Comparison of ENCODE assay signal across 10 mouse cellular contexts in the genomic region with DNA sequence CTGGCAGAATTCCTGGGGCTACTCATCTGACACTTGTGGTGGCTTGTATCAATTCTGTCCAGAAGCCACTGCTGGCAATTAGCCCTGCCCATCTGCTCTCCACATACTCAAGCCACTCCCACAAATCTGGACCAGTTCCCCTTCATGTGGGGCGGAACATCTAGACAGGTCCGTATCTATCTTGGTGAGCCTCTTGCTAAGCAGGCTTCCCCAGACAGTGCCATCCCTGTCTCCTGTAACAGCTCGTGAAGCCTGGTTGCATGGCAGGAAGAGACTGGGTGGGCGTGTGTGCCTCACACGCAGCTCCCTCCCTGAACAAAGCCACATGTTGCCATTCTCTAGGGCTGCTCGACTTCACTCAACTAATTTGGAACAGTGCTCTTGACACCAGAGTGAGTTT.
DNase-seq lines count a peak whose midpoint lies in the region; ATAC-seq lines count a peak whose summit lies in the region.
"Had no signal": no experiment of that assay in that cellular context is flagged by ENCODE, and none has a peak within 500 bp of the region (broad histone marks: within the 10 kb centered on the region; RNA-seq: fewer than 3 reads in every experiment).

No protein-coding gene starts in this region.

- H3K36me3 ChIP-seq in neural tube, embryonic 15.5 days, result no peaks in the 10 kb centered on the region
- H3K36me3 ChIP-seq in embryonic facial prominence, embryonic 12.5 days, result no peaks in the 10 kb centered on the region
- no peaks in the 10 kb centered on the region for H3K36me3 ChIP-seq in heart, embryonic 11.5 days (ENCODE audit: control insufficient read depth, insufficient read depth, low read length)

- no peak overlapping the region for H3K27ac ChIP-seq in neural tube, embryonic 15.5 days (replicated peaks)
- H3K27ac ChIP-seq in embryonic facial prominence, embryonic 12.5 days, result 0 out of 2 replicates have a peak overlapping the region, but pooled peaks have one; percentile 25
- no peak overlapping the region for H3K27ac ChIP-seq in heart, embryonic 11.5 days (ENCODE audit: low read depth, low read length)

- H3K9ac ChIP-seq in neural tube, embryonic 15.5 days (replicated peaks), result no peak overlapping the region
- no peak overlapping the region for H3K9ac ChIP-seq in embryonic facial prominence, embryonic 12.5 days
- no peak overlapping the region for H3K9ac ChIP-seq in heart, embryonic 11.5 days (ENCODE audit: low read depth, low read length)

- 75% methylated on average over 6 of the region's 6 CpGs for WGBS in neural tube, embryonic 15.5 days
- 42% methylated on average over 6 of the region's 6 CpGs for WGBS in embryonic facial prominence, embryonic 12.5 days
- 57% methylated on average over 6 of the region's 6 CpGs for WGBS in heart, embryonic 11.5 days (ENCODE audit: insufficient replicate concordance)

- no peaks in the 10 kb centered on the region for H3K27me3 ChIP-seq in neural tube, embryonic 15.5 days (replicated peaks)
- H3K27me3 ChIP-seq in embryonic facial prominence, embryonic 12.5 days, result no peaks in the 10 kb centered on the region
- H3K27me3 ChIP-seq in heart, embryonic 11.5 days (ENCODE audit: control insufficient read depth, insufficient read depth, low read length), result no peaks in the 10 kb centered on the region
- H3K27me3 ChIP-seq: CH12.LX had no signal

- H3K9me3 ChIP-seq in neural tube, embryonic 15.5 days (replicated peaks), result no peaks in the 10 kb centered on the region
- no peaks in the 10 kb centered on the region for H3K9me3 ChIP-seq in embryonic facial prominence, embryonic 12.5 days
- no peaks in the 10 kb centered on the region for H3K9me3 ChIP-seq in heart, embryonic 11.5 days (replicated peaks; ENCODE audit: control insufficient read depth, low read length)

- no peak overlapping the region for H3K4me3 ChIP-seq in neural tube, embryonic 15.5 days (replicated peaks)
- H3K4me3 ChIP-seq in embryonic facial prominence, embryonic 12.5 days, result no peak overlapping the region
- H3K4me3 ChIP-seq in heart, embryonic 11.5 days (ENCODE audit: low read depth, low read length), result no peak overlapping the region

- ATAC-seq in neural tube, embryonic 15.5 days (ENCODE audit: low FRiP score), result no peak
- no peak for ATAC-seq in embryonic facial prominence, embryonic 12.5 days (ENCODE audit: insufficient number of reproducible peaks, insufficient read depth, low FRiP score, low TSS enrichment)
- no peak for ATAC-seq in heart, embryonic 11.5 days (replicated peaks; ENCODE audit: insufficient number of reproducible peaks, low FRiP score, low TSS enrichment)

- no peak overlapping the region for H3K4me2 ChIP-seq in neural tube, embryonic 15.5 days
- H3K4me2 ChIP-seq in embryonic facial prominence, embryonic 12.5 days (replicated peaks), result no peak overlapping the region
- H3K4me2 ChIP-seq in heart, embryonic 11.5 days, result no peak overlapping the region

- peaks cover 22% of the 10 kb centered on the region for H3K4me1 ChIP-seq in neural tube, embryonic 15.5 days
- H3K4me1 ChIP-seq in embryonic facial prominence, embryonic 12.5 days, result peaks cover 33% of the 10 kb centered on the region
- H3K4me1 ChIP-seq in heart, embryonic 11.5 days (ENCODE audit: control insufficient read depth, insufficient read depth, low read length), result no peaks in the 10 kb centered on the region

- peak; percentile 14 for DNase-seq in neural tube, embryonic 10.5 days (ENCODE audit: extremely low spot score, low spot score)
- peak; percentile 51 to 60 for DNase-seq in layer of hippocampus, postnatal 10 days (ENCODE audit: low spot score in 2 of 2)
- DNase-seq in right cerebral cortex, postnatal 36 days (ENCODE audit: low spot score in 2 of 2), result peak; percentile 65 to 82
- no peak for DNase-seq in adrenal gland, postnatal 10 days
- no peak for DNase-seq in thymus, postnatal 14 days
- DNase-seq: lung, postnatal 10 days had no signal

Comparison
In these comparisons a context has a peak if more than half of its experiments do, and no peak if none do; other contexts are left out.
1. DNase-seq: peak in neural tube, embryonic 10.5 days (single experiment), layer of hippocampus, postnatal 10 days (2 of 2) and right cerebral cortex, postnatal 36 days (2 of 2); none in adrenal gland, postnatal 10 days (single experiment) and thymus, postnatal 14 days (single experiment).